Mouse (Mus musculus) kidney, adult 2 months (tissue): ENCODE results near the gene Taldo1.

Experiments
- CTCF ChIP-seq: fragments of 200-500 bp; conservative IDR thresholded peaks from 2 replicates; pipeline ENCODE4 v1.5.1; 2011; ENCODE audit warnings: low read depth, mild to moderate bottlenecking, control low read depth, low read length, moderate library complexity, mixed read lengths; ENCODE audit not compliant: insufficient read depth, insufficient read length
- POLR2A ChIP-seq: fragments of 200-500 bp; IDR thresholded peaks from one replicate; pipeline ENCODE4 v1.6.1; 2011; ENCODE audit warnings: low read depth, low read length, control low read depth

- TF ChIP-seq POLR2A (no peak), CTCF (no peak)
Measured at GRCm38 (mm10) chr7:141355051-141355450, 36.9 kb upstream of the Taldo1 start.
